Mouse (Mus musculus) right cerebral cortex, postnatal 25 days (tissue): Measurements from ENCODE around the gene Aifm3.

Source experiments
- DNase-seq: peaks from one replicate; pipeline ENCODE4 v3.0.0; 2022

Aifm3 gene

GRCm38 (mm10) chr16:17556180-17556579 is 66.8 kb downstream of the Aifm3 start:
- DNase-seq, result no peak

- no peak for DNase-seq
Observed at GRCm38 (mm10) chr16:17556907-17557306, 67.5 kb downstream of the Aifm3 start.
